Mouse (Mus musculus) urinary bladder, postnatal 14 days (tissue): ENCODE results near the gene Cybrd1.

Experiments used
- DNase-seq: peaks from one replicate; pipeline ENCODE4 v3.0.0; 2021; ENCODE audit warnings: low spot score

Gene Cybrd1

GRCm38 (mm10) chr2:71123591-71123990 lies 5.9 kb downstream of the Cybrd1 start:
- DNase-seq = no peak

GRCm38 (mm10) chr2:71127779-71128534 lies 10.2 kb downstream of the Cybrd1 start:
- no peak for DNase-seq

GRCm38 (mm10) chr2:71130366-71130765 lies 12.6 kb downstream of the Cybrd1 start:
- no peak for DNase-seq

- DNase-seq = no peak
These were observed 14.3 kb downstream of the Cybrd1 start for GRCm38 (mm10) chr2:71131866-71132496.

GRCm38 (mm10) chr2:71134041-71134505 lies 16.4 kb downstream of the Cybrd1 start:
- DNase-seq = peak; percentile 44

- no peak for DNase-seq
These were observed 17.1 kb downstream of the Cybrd1 start for GRCm38 (mm10) chr2:71134836-71135235.

GRCm38 (mm10) chr2:71140622-71141021 lies 22.9 kb downstream of the Cybrd1 start:
- no peak for DNase-seq

- no peak for DNase-seq
These were observed 24.7 kb downstream of the Cybrd1 start for GRCm38 (mm10) chr2:71142410-71142809.

- DNase-seq = no peak
These were observed 28.1 kb downstream of the Cybrd1 start for GRCm38 (mm10) chr2:71145853-71146252.

GRCm38 (mm10) chr2:71146266-71146665 lies 28.5 kb downstream of the Cybrd1 start:
- peak; percentile 21 for DNase-seq

- no peak for DNase-seq
These were observed 30.1 kb downstream of the Cybrd1 start for GRCm38 (mm10) chr2:71147816-71148215.

GRCm38 (mm10) chr2:71152170-71152569 lies 34.4 kb downstream of the Cybrd1 start:
- DNase-seq = no peak

- DNase-seq = peak; percentile 74
These were observed 37.8 kb downstream of the Cybrd1 start for GRCm38 (mm10) chr2:71155486-71155885.

- no peak for DNase-seq
These were observed 38.7 kb downstream of the Cybrd1 start for GRCm38 (mm10) chr2:71156446-71156845.

GRCm38 (mm10) chr2:71157881-71158280 lies 40.2 kb downstream of the Cybrd1 start:
- DNase-seq = no peak

GRCm38 (mm10) chr2:71159576-71160306 lies 42.0 kb downstream of the Cybrd1 start:
- no peak for DNase-seq

- DNase-seq = no peak
These were observed 42.7 kb downstream of the Cybrd1 start for GRCm38 (mm10) chr2:71160307-71160861.

- no peak for DNase-seq
These were observed 43.8 kb downstream of the Cybrd1 start for GRCm38 (mm10) chr2:71161558-71161957.

- no peak for DNase-seq
These were observed 45.3 kb downstream of the Cybrd1 start for GRCm38 (mm10) chr2:71162831-71163621.

GRCm38 (mm10) chr2:71167211-71167610 lies 49.5 kb downstream of the Cybrd1 start:
- no peak for DNase-seq

GRCm38 (mm10) chr2:71168461-71169021 lies 50.8 kb downstream of the Cybrd1 start:
- no peak for DNase-seq
